Comparison of ENCODE assay signal across 8 mouse cellular contexts in genomic region chr15:10177519-10178130, GRCm38 (mm10). TPM values are rescaled to one million over a fixed set of nuclear protein-coding genes. Genes with fewer than 3 reads are reported as not detected.
DNase-seq lines count a peak whose midpoint lies in the region; ATAC-seq and TF ChIP-seq lines count a peak whose summit lies in the region.

No protein-coding gene starts in this region.

- peaks cover 4% of the 10 kb centered on the region; the same call in 1 of the 2 replicates for H3K27me3 ChIP-seq in embryonic facial prominence, embryonic 15.5 days
- H3K27me3 ChIP-seq in hindbrain, embryonic 13.5 days = peaks cover 20% of the 10 kb centered on the region
- peaks cover 31% of the 10 kb centered on the region for H3K27me3 ChIP-seq in limb, embryonic 10.5 days (ENCODE audit: low read depth, poor library complexity, severe bottlenecking)
- no peaks in the 10 kb centered on the region for H3K27me3 ChIP-seq in midbrain, embryonic 14.5 days (ENCODE audit: control insufficient read depth, insufficient read depth, low read length)
- no peaks in the 10 kb centered on the region for H3K27me3 ChIP-seq in testis, adult 2 months (ENCODE audit: control insufficient read depth, insufficient read depth, low read length)

- no peak overlapping the region for H3K27ac ChIP-seq in embryonic facial prominence, embryonic 15.5 days (replicated peaks)
- H3K27ac ChIP-seq in hindbrain, embryonic 13.5 days = no peak overlapping the region
- H3K27ac ChIP-seq in limb, embryonic 10.5 days = no peak overlapping the region
- no peak overlapping the region for H3K27ac ChIP-seq in midbrain, embryonic 14.5 days (replicated peaks; ENCODE audit: low read depth, low read length)
- peak overlapping the region; percentile 65; the same call in 1 of the 2 replicates for H3K27ac ChIP-seq in testis, adult 2 months (ENCODE audit: control insufficient read depth, insufficient read depth, low read depth, low read length)

- peak overlapping the region; percentile 40 for H3K4me3 ChIP-seq in embryonic facial prominence, embryonic 15.5 days (replicated peaks)
- peak overlapping the region; percentile 42 for H3K4me3 ChIP-seq in hindbrain, embryonic 13.5 days
- H3K4me3 ChIP-seq in limb, embryonic 10.5 days = peak overlapping the region; percentile 47
- H3K4me3 ChIP-seq in midbrain, embryonic 14.5 days (replicated peaks; ENCODE audit: low read depth, low read length) = peak overlapping the region; percentile 40
- H3K4me3 ChIP-seq in testis, adult 2 months (ENCODE audit: control insufficient read depth, low read depth, low read length) = peak overlapping the region; percentile 73

- H3K4me1 ChIP-seq in embryonic facial prominence, embryonic 15.5 days = peaks cover 15% of the 10 kb centered on the region
- H3K4me1 ChIP-seq in hindbrain, embryonic 13.5 days (replicated peaks) = peaks cover 14% of the 10 kb centered on the region
- H3K4me1 ChIP-seq in limb, embryonic 10.5 days = peaks cover 13% of the 10 kb centered on the region
- H3K4me1 ChIP-seq in midbrain, embryonic 14.5 days (ENCODE audit: control insufficient read depth, insufficient read depth, low read length) = peaks cover 5% of the 10 kb centered on the region
- peaks cover 8% of the 10 kb centered on the region; the same call in 1 of the 2 replicates for H3K4me1 ChIP-seq in testis, adult 2 months (ENCODE audit: control insufficient read depth, insufficient read depth, low read length)

- peak; percentile 47 to 58 for DNase-seq in cerebellum, postnatal 14 days
- no peak for DNase-seq in cerebellum, adult 9-11 months
- DNase-seq in ES-CJ7 (ENCODE audit: low read depth, low spot score) = peak; percentile 25
- peak; percentile 42 for DNase-seq in limb, embryonic 10.5 days (ENCODE audit: low spot score)
- peak; percentile 65 for DNase-seq in midbrain, embryonic 14.5 days

- TF ChIP-seq CTCF in testis, adult 2 months (IDR thresholded peaks at IDR 0.05; ENCODE audit: control insufficient read depth, insufficient read depth, insufficient replicate concordance, low read depth, low read length) = no peak

- no peak; the same call in 1 of the 2 replicates for ATAC-seq in embryonic facial prominence, embryonic 15.5 days (ENCODE audit: insufficient number of reproducible peaks, low FRiP score, low TSS enrichment, low read depth)
- ATAC-seq in hindbrain, embryonic 13.5 days (ENCODE audit: low FRiP score) = peak; percentile 77
- peak; percentile 33; the same call in 1 of the 2 replicates for ATAC-seq in midbrain, embryonic 14.5 days (ENCODE audit: low FRiP score, low TSS enrichment)

- 0 out of 2 replicates have a peak overlapping the region, but pooled peaks have one; percentile 9 for H3K9ac ChIP-seq in embryonic facial prominence, embryonic 15.5 days
- H3K9ac ChIP-seq in hindbrain, embryonic 13.5 days = peak overlapping the region; percentile 53
- H3K9ac ChIP-seq in midbrain, embryonic 14.5 days (replicated peaks; ENCODE audit: low read length) = peak overlapping the region; percentile 31; the same call in 1 of the 2 replicates

- H3K36me3 ChIP-seq in embryonic facial prominence, embryonic 15.5 days = no peaks in the 10 kb centered on the region
- H3K36me3 ChIP-seq in hindbrain, embryonic 13.5 days = no peaks in the 10 kb centered on the region
- no peaks in the 10 kb centered on the region for H3K36me3 ChIP-seq in limb, embryonic 10.5 days
- H3K36me3 ChIP-seq in midbrain, embryonic 14.5 days (ENCODE audit: control insufficient read depth, insufficient read depth, low read length) = no peaks in the 10 kb centered on the region
- H3K36me3 ChIP-seq in testis, adult 2 months (ENCODE audit: control insufficient read depth, insufficient read depth, low read length) = no peaks in the 10 kb centered on the region

- WGBS in embryonic facial prominence, embryonic 15.5 days = under 1% methylated on average over 30 of the region's 30 CpGs
- WGBS in hindbrain, embryonic 13.5 days = 2% methylated on average over 30 of the region's 30 CpGs
- WGBS in limb, embryonic 10.5 days = 2% methylated on average over 30 of the region's 30 CpGs
- 2% methylated on average over 30 of the region's 30 CpGs for WGBS in midbrain, embryonic 14.5 days

- H3K4me2 ChIP-seq in embryonic facial prominence, embryonic 15.5 days (replicated peaks) = peak overlapping the region; percentile 63
- peak overlapping the region; percentile 71 for H3K4me2 ChIP-seq in hindbrain, embryonic 13.5 days
- H3K4me2 ChIP-seq in midbrain, embryonic 14.5 days (ENCODE audit: low read length) = peak overlapping the region; percentile 70

- TF ChIP-seq POLR2A in testis, adult 2 months (IDR thresholded peaks at IDR 0.05; ENCODE audit: control insufficient read depth, low read depth, low read length) = no peak

- H3K9me3 ChIP-seq in embryonic facial prominence, embryonic 15.5 days (replicated peaks) = no peaks in the 10 kb centered on the region
- no peaks in the 10 kb centered on the region for H3K9me3 ChIP-seq in hindbrain, embryonic 13.5 days
- H3K9me3 ChIP-seq in limb, embryonic 10.5 days (replicated peaks) = no peaks in the 10 kb centered on the region
- H3K9me3 ChIP-seq in midbrain, embryonic 14.5 days (ENCODE audit: control insufficient read depth, low read length) = no peaks in the 10 kb centered on the region

RNA-seq across cellular contexts. Expression of gene Prlr, which starts 0.6 kb away (rescaled TPM):
- polyA plus RNA-seq in embryonic facial prominence, embryonic 15.5 days (2015; fragmentation: Nextera tagmentation; extraction: Ambion mirVana) = 1.3 and 1.5 TPM in 2 replicates
- polyA plus RNA-seq in hindbrain, embryonic 13.5 days (2015; fragmentation: Nextera tagmentation; extraction: Ambion mirVana) = 0.40 and 0.75 TPM in 2 replicates
- 0.05 and 0.16 TPM in 2 replicates for polyA plus RNA-seq in limb, embryonic 10.5 days (2016; fragmentation: Nextera tagmentation; extraction: Ambion mirVana)
- polyA plus RNA-seq in midbrain, embryonic 14.5 days (2014; fragmentation: Nextera tagmentation; extraction: Ambion mirVana) = 1.4 and 1.6 TPM in 2 replicates
- polyA plus RNA-seq in testis, adult 2 months (2012; rRNA removed) = 2.7 and 4.2 TPM in 2 replicates
